Mouse (Mus musculus) MEL (cell line): ENCODE measurements around the gene Ythdc1.

Experiments used
- CTCF ChIP-seq, 3 experiments: IDR thresholded peaks in 2 of 3; conservative IDR thresholded peaks in 1 of 3; 2 replicates each; pipeline ENCODE4 v1.5.1; 2011 to 2012; ENCODE audit warnings: low read length in 3 of 3, low read depth in 2 of 3, mild to moderate bottlenecking in 2 of 3, improper control_type of control experiment in 1 of 3, inconsistent platforms in 1 of 3, mixed read lengths in 1 of 3, moderate library complexity in 1 of 3; ENCODE audit not compliant: control insufficient read depth in 1 of 3, insufficient read depth in 1 of 3, poor library complexity in 1 of 3, severe bottlenecking in 1 of 3
- EP300 ChIP-seq, 2 experiments: IDR thresholded peaks; 2 replicates each; pipeline ENCODE4 v1.6.1; 2011; ENCODE audit warnings: improper control_type of control experiment in 2 of 2, low read length in 2 of 2, low read depth in 1 of 2, mild to moderate bottlenecking in 1 of 2
- ETS1 ChIP-seq: IDR thresholded peaks from 2 replicates; pipeline ENCODE4 v1.6.1; 2012; ENCODE audit warnings: low read depth, mild to moderate bottlenecking, inconsistent platforms, low read length, improper control_type of control experiment, moderate library complexity
- GATA1 ChIP-seq: IDR thresholded peaks from 2 replicates; pipeline ENCODE4 v1.6.1; 2011; ENCODE audit warnings: low read depth, low read length, improper control_type of control experiment
- MXI1 ChIP-seq: IDR thresholded peaks from 2 replicates; pipeline ENCODE4 v1.6.1; 2011; ENCODE audit warnings: mild to moderate bottlenecking, low read depth, low read length, improper control_type of control experiment
- POLR2A ChIP-seq, 2 experiments: IDR thresholded peaks; 2 replicates each; pipeline ENCODE4 v1.6.1; 2011 to 2012; ENCODE audit warnings: low read length in 2 of 2, mild to moderate bottlenecking in 2 of 2, control low read depth in 1 of 2, improper control_type of control experiment in 1 of 2, low read depth in 1 of 2, moderate library complexity in 1 of 2; ENCODE audit not compliant: control insufficient read depth in 1 of 2, insufficient read depth in 1 of 2, poor library complexity in 1 of 2
- POLR2AphosphoS2 ChIP-seq: IDR thresholded peaks from 2 replicates; pipeline ENCODE4 v1.6.1; 2011; ENCODE audit warnings: low read length, improper control_type of control experiment
- POLR2AphosphoS5 ChIP-seq: IDR thresholded peaks from 2 replicates; pipeline ENCODE4 v1.6.1; 2012; ENCODE audit warnings: low read depth, borderline replicate concordance, mild to moderate bottlenecking, inconsistent platforms, low read length, moderate library complexity, mixed read lengths
- RAD21 ChIP-seq: IDR thresholded peaks from 2 replicates; pipeline ENCODE4 v1.6.1; 2011; ENCODE audit warnings: mild to moderate bottlenecking, low read depth, low read length, improper control_type of control experiment
- SMC3 ChIP-seq: IDR thresholded peaks from 2 replicates; pipeline ENCODE4 v1.6.1; 2011; ENCODE audit warnings: low read depth, low read length, improper control_type of control experiment
- TAL1 ChIP-seq: IDR thresholded peaks from 2 replicates; pipeline ENCODE4 v1.6.1; 2012; ENCODE audit warnings: mild to moderate bottlenecking, inconsistent platforms, low read length, moderate library complexity, mixed read lengths
- UBTF ChIP-seq: IDR thresholded peaks from 2 replicates; pipeline ENCODE4 v1.6.1; 2012; ENCODE audit warnings: low read depth, mild to moderate bottlenecking, inconsistent platforms, low read length, improper control_type of control experiment, moderate library complexity, borderline replicate concordance; ENCODE audit not compliant: insufficient read depth
- USF1 ChIP-seq: IDR thresholded peaks from 2 replicates; pipeline ENCODE4 v1.6.1; 2014; ENCODE audit warnings: low read depth, mild to moderate bottlenecking, inconsistent platforms, low read length, improper control_type of control experiment, moderate library complexity

- no peak for TF ChIP-seq POLR2A (IDR thresholded peaks at IDR 0.05; ENCODE audit: control insufficient read depth in 1 of 2, insufficient read depth in 1 of 2, low read depth in 1 of 2, low read length in 2 of 2, poor library complexity in 1 of 2)
- TF ChIP-seq POLR2AphosphoS2 = no peak
- TF ChIP-seq UBTF = no peak
- no peak for TF ChIP-seq EP300 (IDR thresholded peaks at IDR 0.05; ENCODE audit: low read depth in 1 of 2, low read length in 2 of 2)
- TF ChIP-seq GATA1 = no peak
- no peak for TF ChIP-seq CTCF (IDR thresholded peaks at IDR 0.05 in 2 of 3, conservative IDR thresholded peaks at IDR 0.05 in 1 of 3; ENCODE audit: control insufficient read depth in 1 of 3, insufficient read depth in 1 of 3, low read depth in 2 of 3, low read length in 3 of 3, poor library complexity in 1 of 3, severe bottlenecking in 1 of 3)
- no peak for TF ChIP-seq TAL1
- TF ChIP-seq RAD21 = no peak
- no peak for TF ChIP-seq USF1
- no peak for TF ChIP-seq ETS1
- no peak for TF ChIP-seq SMC3
- no peak for TF ChIP-seq POLR2AphosphoS5
- TF ChIP-seq MXI1 = no peak
Measured at GRCm38 (mm10) chr5:86857682-86858081, 53.7 kb downstream of the Ythdc1 start.
